Mouse (Mus musculus) MEL (cell line): Measurements from ENCODE around the gene Phf2.

ENCODE experiments used
- CTCF ChIP-seq, 3 experiments: IDR thresholded peaks in 2 of 3; conservative IDR thresholded peaks in 1 of 3; 2 replicates each; pipeline ENCODE4 v1.5.1; 2011 to 2012; ENCODE audit warnings: low read length in 3 of 3, low read depth in 2 of 3, mild to moderate bottlenecking in 2 of 3, improper control_type of control experiment in 1 of 3, inconsistent platforms in 1 of 3, mixed read lengths in 1 of 3, moderate library complexity in 1 of 3; ENCODE audit not compliant: control insufficient read depth in 1 of 3, insufficient read depth in 1 of 3, poor library complexity in 1 of 3, severe bottlenecking in 1 of 3
- EP300 ChIP-seq, 2 experiments: IDR thresholded peaks; 2 replicates each; pipeline ENCODE4 v1.6.1; 2011; ENCODE audit warnings: improper control_type of control experiment in 2 of 2, low read length in 2 of 2, low read depth in 1 of 2, mild to moderate bottlenecking in 1 of 2
- MAX ChIP-seq: IDR thresholded peaks from 2 replicates; pipeline ENCODE4 v1.6.1; 2011; ENCODE audit warnings: low read length, improper control_type of control experiment

DNA sequence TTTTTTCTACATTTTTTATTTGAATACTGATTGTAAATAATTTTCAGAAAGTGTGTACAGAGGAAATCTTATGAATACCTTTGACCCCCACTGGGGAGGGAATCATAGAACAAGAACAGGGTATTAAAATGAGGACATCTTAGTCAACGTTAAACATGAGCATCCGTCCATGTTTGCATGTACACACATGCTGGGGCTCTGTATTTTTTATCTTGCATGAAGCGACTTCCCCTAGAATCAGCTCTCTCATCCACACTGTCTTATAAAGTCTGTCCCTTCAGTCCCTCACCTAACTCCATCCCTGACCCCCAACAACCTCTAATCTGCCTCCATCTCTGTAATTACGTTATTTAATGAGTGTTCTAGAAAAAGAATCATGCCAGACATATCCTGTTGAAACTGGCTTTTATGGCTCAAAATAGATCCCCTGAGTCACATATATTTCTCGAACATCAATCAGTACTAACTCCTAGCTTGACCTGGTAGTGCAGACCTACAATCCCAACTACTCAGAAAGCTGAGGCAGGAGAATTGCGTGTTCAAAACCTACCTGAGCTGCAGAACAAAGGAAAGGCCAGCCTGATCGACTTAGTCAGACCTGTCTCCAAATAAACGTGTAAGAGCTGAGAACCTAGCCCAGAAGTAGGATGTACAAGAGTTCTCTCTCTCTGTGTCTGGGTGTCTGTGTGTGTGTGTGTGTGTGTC, 86.2 kb downstream of the Phf2 start:
- no peak for TF ChIP-seq CTCF (IDR thresholded peaks at IDR 0.05 in 2 of 3, conservative IDR thresholded peaks at IDR 0.05 in 1 of 3; ENCODE audit: control insufficient read depth in 1 of 3, insufficient read depth in 1 of 3, low read depth in 2 of 3, low read length in 3 of 3, poor library complexity in 1 of 3, severe bottlenecking in 1 of 3)
- no peak for TF ChIP-seq MAX
- TF ChIP-seq EP300 (IDR thresholded peaks at IDR 0.05; ENCODE audit: low read depth in 1 of 2, low read length in 2 of 2): no peak
